In the genomic region with DNA sequence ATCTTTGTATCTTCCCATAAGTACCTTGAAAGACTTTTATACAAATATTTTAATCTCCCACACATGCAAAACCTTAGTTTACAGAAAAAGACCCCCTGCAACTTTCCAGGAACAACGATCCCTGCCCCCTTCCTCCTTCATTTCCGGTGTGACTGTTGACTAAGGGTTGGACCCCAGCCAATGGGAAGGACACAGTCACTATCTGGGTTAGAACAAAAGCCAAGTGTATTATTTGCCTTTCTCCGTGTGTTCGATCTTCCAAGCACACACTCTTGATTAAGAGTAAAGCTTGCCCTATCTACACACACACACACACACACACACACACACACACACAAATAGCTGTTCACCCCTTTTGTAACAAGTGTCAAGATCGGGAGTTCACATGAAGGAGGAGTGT, we compare ENCODE assay signal across 15 mouse cellular contexts.
DNase-seq lines count a peak whose midpoint lies in the region; ATAC-seq and TF ChIP-seq lines count a peak whose summit lies in the region.
"Had no signal": no experiment of that assay in that cellular context is flagged by ENCODE, and none has a peak within 500 bp of the region (broad histone marks: within the 10 kb centered on the region; RNA-seq: fewer than 3 reads in every experiment).

No protein-coding gene starts in this region.

- no peaks in the 10 kb centered on the region for H3K9me3 ChIP-seq in stomach, postnatal 0 days (ENCODE audit: control insufficient read depth, low read length)
- no peaks in the 10 kb centered on the region for H3K9me3 ChIP-seq in midbrain, embryonic 16.5 days (replicated peaks; ENCODE audit: control insufficient read depth, low read length, poor library complexity, severe bottlenecking)
- H3K9me3 ChIP-seq: embryonic facial prominence, embryonic 13.5 days; forebrain, embryonic 12.5 days; neural tube, embryonic 15.5 days had no signal

- H3K27ac ChIP-seq in stomach, postnatal 0 days (replicated peaks): no peak overlapping the region
- no peak overlapping the region for H3K27ac ChIP-seq in midbrain, embryonic 16.5 days (ENCODE audit: low read length)
- H3K27ac ChIP-seq: embryonic facial prominence, embryonic 13.5 days; forebrain, embryonic 12.5 days; gastrocnemius, adult 2 months; kidney, postnatal 0 days; neural tube, embryonic 15.5 days had no signal

- ATAC-seq in stomach, postnatal 0 days (ENCODE audit: low FRiP score, low TSS enrichment): 0 out of 2 replicates have a peak, but pooled peaks have one; percentile 26
- no peak for ATAC-seq in midbrain, embryonic 16.5 days
- ATAC-seq: inflammation-experienced regulatory T-cells, adult 6 months had no signal

- no peak overlapping the region for H3K9ac ChIP-seq in stomach, postnatal 0 days (ENCODE audit: low read length)
- H3K9ac ChIP-seq in midbrain, embryonic 16.5 days (ENCODE audit: low read depth, low read length): no peak overlapping the region
- H3K9ac ChIP-seq: embryonic facial prominence, embryonic 13.5 days; forebrain, embryonic 12.5 days; neural tube, embryonic 15.5 days had no signal

- no peak overlapping the region for H3K4me2 ChIP-seq in stomach, postnatal 0 days (replicated peaks; ENCODE audit: low read depth)
- H3K4me2 ChIP-seq in midbrain, embryonic 16.5 days (ENCODE audit: low read length): no peak overlapping the region
- H3K4me2 ChIP-seq: embryonic facial prominence, embryonic 13.5 days; forebrain, embryonic 12.5 days; neural tube, embryonic 15.5 days had no signal

- WGBS in stomach, postnatal 0 days: 24% methylated on average over 5 of the region's 5 CpGs
- 71% methylated on average over 5 of the region's 5 CpGs for WGBS in midbrain, embryonic 16.5 days

- no peak for TF ChIP-seq EP300 in stomach, postnatal 0 days (optimal IDR thresholded peaks at IDR 0.05)

- no peaks in the 10 kb centered on the region for H3K4me1 ChIP-seq in stomach, postnatal 0 days (replicated peaks; ENCODE audit: control insufficient read depth, insufficient read depth)
- no peaks in the 10 kb centered on the region for H3K4me1 ChIP-seq in midbrain, embryonic 16.5 days (ENCODE audit: control insufficient read depth, insufficient read depth, low read length)
- H3K4me1 ChIP-seq: forebrain, embryonic 12.5 days; neural tube, embryonic 15.5 days had no signal

- no peak for TF ChIP-seq CTCF in stomach, postnatal 0 days (IDR thresholded peaks at IDR 0.05; ENCODE audit: low read depth)

- intact Hi-C loops in heart, postnatal 10 days (cut with DNase I): no loop called here

- H3K27me3 ChIP-seq in stomach, postnatal 0 days (ENCODE audit: control insufficient read depth, insufficient read depth, low read length): no peaks in the 10 kb centered on the region
- no peaks in the 10 kb centered on the region for H3K27me3 ChIP-seq in midbrain, embryonic 16.5 days (ENCODE audit: control insufficient read depth, insufficient read depth, low read depth, low read length)
- H3K27me3 ChIP-seq: embryonic facial prominence, embryonic 13.5 days; forebrain, embryonic 12.5 days; neural tube, embryonic 15.5 days had no signal

- H3K4me3 ChIP-seq in stomach, postnatal 0 days (ENCODE audit: low read depth, low read length): no peak overlapping the region
- H3K4me3 ChIP-seq in midbrain, embryonic 16.5 days (ENCODE audit: low read depth, low read length): no peak overlapping the region
- H3K4me3 ChIP-seq: embryonic facial prominence, embryonic 13.5 days; forebrain, embryonic 12.5 days; gastrocnemius, adult 2 months; neural tube, embryonic 15.5 days had no signal

- H3K36me3 ChIP-seq in stomach, postnatal 0 days (ENCODE audit: control insufficient read depth, insufficient read depth, low read length): no peaks in the 10 kb centered on the region
- no peaks in the 10 kb centered on the region for H3K36me3 ChIP-seq in midbrain, embryonic 16.5 days (ENCODE audit: control insufficient read depth, insufficient read depth, low read length)
- H3K36me3 ChIP-seq: embryonic facial prominence, embryonic 13.5 days; forebrain, embryonic 12.5 days; neural tube, embryonic 15.5 days had no signal

- peak; percentile 26 for DNase-seq in adrenal gland, postnatal 10 days
- DNase-seq in adrenal gland, adult 18-20 months (ENCODE audit: low spot score in 2 of 2): no peak
- DNase-seq in heart, postnatal 10 days: peak; percentile 15 to 27
- no peak for DNase-seq in heart, adult 11 months
- peak; percentile 32 to 40 for DNase-seq in right cerebral cortex, postnatal 10 days (ENCODE audit: low spot score in 2 of 2)
- no peak for DNase-seq in right cerebral cortex, adult 18-20 months
- peak; percentile 43 for DNase-seq in stomach, postnatal 0 days (ENCODE audit: low spot score)
- DNase-seq: gastrocnemius, adult 2 months; heart, postnatal 36 days had no signal

Comparison
In these comparisons a context has a peak if more than half of its experiments do, and no peak if none do; other contexts are left out.
1. DNase-seq: peak in adrenal gland, postnatal 10 days (single experiment), heart, postnatal 10 days (2 of 2), right cerebral cortex, postnatal 10 days (2 of 2) and stomach, postnatal 0 days (single experiment); none in adrenal gland, adult 18-20 months (0 of 2), heart, adult 11 months (single experiment) and right cerebral cortex, adult 18-20 months (single experiment).